ENCODE assay signal across 10 mouse cellular contexts in genomic region chr11:77927837-77928236, GRCm38 (mm10). TPM values are rescaled to one million over a fixed set of nuclear protein-coding genes. Genes with fewer than 3 reads are reported as not detected.
"Had no signal": no experiment of that assay in that cellular context is flagged by ENCODE, and none has a peak within 500 bp of the region (broad histone marks: within the 10 kb centered on the region; RNA-seq: fewer than 3 reads in every experiment).

No protein-coding gene starts in this region.

- DNase-seq: kidney, postnatal 25 days; left cerebral cortex, postnatal 4 days; lung, adult 18-20 months; lung, postnatal 36 days; midbrain, embryonic 14.5 days; right cerebral cortex, adult 18-20 months; right cerebral cortex, postnatal 25 days; thymus, postnatal 4 days had no signal

RNA-seq across cellular contexts. Expression of gene Sez6, which starts 2.8 kb away (rescaled TPM):
- total RNA-seq: liver, adult 2 months; megakaryocyte progenitor cell, adult 5-6 weeks had no signal
